Mouse (Mus musculus): Measurements from ENCODE around the gene Pwwp2a. TPM values are rescaled to one million over a fixed set of nuclear protein-coding genes. Genes with fewer than 3 reads are reported as not detected.

Pwwp2a gene
- total and polyA plus RNA-seq, 2 experiments from 2014 or later: 16.6 to 29.8 TPM

DNA sequence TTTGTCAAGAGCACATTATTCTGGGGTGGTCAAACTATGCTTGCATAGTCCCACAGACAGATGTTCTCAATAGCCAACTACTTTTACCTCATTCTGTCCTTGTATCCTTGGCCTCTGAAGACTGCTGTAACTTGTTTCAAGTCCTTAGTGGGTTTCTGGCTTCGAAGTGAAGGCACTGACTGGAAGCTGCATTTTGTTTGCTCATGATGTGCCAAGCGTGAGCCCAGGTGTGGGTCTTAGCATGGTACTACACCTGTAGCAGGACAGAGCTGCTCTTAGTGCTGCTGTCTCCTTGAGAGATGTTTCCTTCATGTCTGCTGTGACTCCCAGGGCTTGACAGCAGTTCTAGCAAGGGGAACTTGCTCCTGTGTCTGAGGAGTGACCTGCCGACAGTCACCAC is 41.6 kb downstream of the Pwwp2a start:
- H3K36me3 ChIP-seq (ENCODE audit: insufficient read depth): peaks cover 26% of the 10 kb centered on the region
- no peak for DNase-seq
- no peaks in the 10 kb centered on the region for H3K9me3 ChIP-seq (ENCODE audit: low read length)
- H3K27me3 ChIP-seq (ENCODE audit: insufficient read depth, low read length): no peaks in the 10 kb centered on the region
- H3K27ac ChIP-seq (ENCODE audit: low read depth, low read length): no peak overlapping the region
- H3K4me1 ChIP-seq (ENCODE audit: insufficient read depth): no peaks in the 10 kb centered on the region
- 92% methylated on average over 3 of the region's 3 CpGs for WGBS
- no peak overlapping the region for H3K9ac ChIP-seq
- no peak overlapping the region for H3K4me3 ChIP-seq (ENCODE audit: low read depth, low read length)
- no peak for ATAC-seq
- no peak overlapping the region for H3K4me2 ChIP-seq (ENCODE audit: low read depth)
- no peak for TF ChIP-seq CTCF (IDR thresholded peaks at IDR 0.05; ENCODE audit: low read depth)

DNA sequence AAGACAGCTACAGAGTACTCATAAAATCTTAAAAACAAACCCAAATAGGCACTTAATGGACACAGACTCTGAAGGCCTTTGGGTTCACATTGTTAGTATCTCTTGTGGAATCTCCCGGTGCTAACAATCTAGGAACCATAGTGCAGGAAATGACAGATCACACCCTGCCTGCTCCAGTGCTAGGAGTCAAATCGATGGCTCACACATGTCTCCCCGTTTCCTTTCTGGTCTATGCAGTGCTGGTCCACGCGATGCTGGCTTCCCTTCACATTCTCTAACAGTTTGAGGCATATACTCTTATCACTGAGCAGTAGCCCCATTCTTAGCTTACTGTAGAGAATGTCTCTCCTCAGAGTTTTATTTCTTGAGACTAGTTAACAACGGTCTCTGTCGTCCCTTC is 46.0 kb downstream of the Pwwp2a start:
- H3K4me1 ChIP-seq (ENCODE audit: insufficient read depth): no peaks in the 10 kb centered on the region
- WGBS: 87% methylated on average over 7 of the region's 7 CpGs
- H3K36me3 ChIP-seq (ENCODE audit: insufficient read depth): peaks cover 37% of the 10 kb centered on the region
- no peak for TF ChIP-seq CTCF (IDR thresholded peaks at IDR 0.05; ENCODE audit: low read depth)
- no peak overlapping the region for H3K4me3 ChIP-seq (ENCODE audit: low read depth, low read length)
- H3K4me2 ChIP-seq (ENCODE audit: low read depth): no peak overlapping the region
- H3K27me3 ChIP-seq (ENCODE audit: insufficient read depth, low read length): no peaks in the 10 kb centered on the region
- H3K27ac ChIP-seq (ENCODE audit: low read depth, low read length): no peak overlapping the region
- H3K9me3 ChIP-seq (ENCODE audit: low read length): no peaks in the 10 kb centered on the region
- ATAC-seq (no peak), DNase-seq (no peak)
- H3K9ac ChIP-seq: no peak overlapping the region

DNA sequence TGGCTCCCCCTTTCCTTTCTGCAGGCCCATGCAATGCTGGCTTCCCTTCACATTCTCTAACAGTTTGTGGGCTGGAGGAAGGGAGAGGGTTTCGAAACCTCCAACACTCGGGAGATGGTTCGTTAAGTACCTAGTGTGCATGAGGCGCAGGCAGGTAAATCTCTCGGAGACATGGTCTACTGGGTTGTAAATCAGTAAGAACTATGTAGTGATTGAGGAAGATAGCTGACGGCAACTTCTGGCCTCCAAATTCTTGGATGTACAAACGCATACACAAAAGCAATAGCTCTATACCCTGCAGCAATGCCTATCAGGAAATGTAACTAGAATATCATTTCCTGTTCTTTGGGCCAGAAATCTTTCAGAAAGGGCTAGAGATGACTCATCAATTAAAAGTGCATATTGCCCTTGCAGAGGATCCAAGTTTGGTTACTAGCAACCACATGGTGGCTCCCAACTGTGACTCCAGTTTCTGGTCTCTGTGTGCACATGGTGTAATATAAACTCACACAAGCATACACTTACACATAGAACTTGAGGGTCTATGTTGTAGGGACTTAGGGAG is 47.0 kb downstream of the Pwwp2a start:
- Histone ChIP-seq H3K4me1 (ENCODE audit: insufficient read depth) (no peaks in the 10 kb centered on the region), H3K36me3 (ENCODE audit: insufficient read depth) (peaks cover 42% of the 10 kb centered on the region), H3K9ac (no peak overlapping the region), H3K4me2 (ENCODE audit: low read depth) (no peak overlapping the region), H3K27ac (ENCODE audit: low read depth, low read length) (no peak overlapping the region), H3K9me3 (ENCODE audit: low read length) (no peaks in the 10 kb centered on the region), H3K27me3 (ENCODE audit: insufficient read depth, low read length) (no peaks in the 10 kb centered on the region), H3K4me3 (ENCODE audit: low read depth, low read length) (no peak overlapping the region)
- 90% methylated on average over 7 of the region's 7 CpGs for WGBS
- ATAC-seq (no peak), DNase-seq (peak; percentile 23)
- 0 out of 2 replicates have a peak, but pooled peaks have one; percentile 7 for TF ChIP-seq CTCF (IDR thresholded peaks at IDR 0.05; ENCODE audit: low read depth)

DNA sequence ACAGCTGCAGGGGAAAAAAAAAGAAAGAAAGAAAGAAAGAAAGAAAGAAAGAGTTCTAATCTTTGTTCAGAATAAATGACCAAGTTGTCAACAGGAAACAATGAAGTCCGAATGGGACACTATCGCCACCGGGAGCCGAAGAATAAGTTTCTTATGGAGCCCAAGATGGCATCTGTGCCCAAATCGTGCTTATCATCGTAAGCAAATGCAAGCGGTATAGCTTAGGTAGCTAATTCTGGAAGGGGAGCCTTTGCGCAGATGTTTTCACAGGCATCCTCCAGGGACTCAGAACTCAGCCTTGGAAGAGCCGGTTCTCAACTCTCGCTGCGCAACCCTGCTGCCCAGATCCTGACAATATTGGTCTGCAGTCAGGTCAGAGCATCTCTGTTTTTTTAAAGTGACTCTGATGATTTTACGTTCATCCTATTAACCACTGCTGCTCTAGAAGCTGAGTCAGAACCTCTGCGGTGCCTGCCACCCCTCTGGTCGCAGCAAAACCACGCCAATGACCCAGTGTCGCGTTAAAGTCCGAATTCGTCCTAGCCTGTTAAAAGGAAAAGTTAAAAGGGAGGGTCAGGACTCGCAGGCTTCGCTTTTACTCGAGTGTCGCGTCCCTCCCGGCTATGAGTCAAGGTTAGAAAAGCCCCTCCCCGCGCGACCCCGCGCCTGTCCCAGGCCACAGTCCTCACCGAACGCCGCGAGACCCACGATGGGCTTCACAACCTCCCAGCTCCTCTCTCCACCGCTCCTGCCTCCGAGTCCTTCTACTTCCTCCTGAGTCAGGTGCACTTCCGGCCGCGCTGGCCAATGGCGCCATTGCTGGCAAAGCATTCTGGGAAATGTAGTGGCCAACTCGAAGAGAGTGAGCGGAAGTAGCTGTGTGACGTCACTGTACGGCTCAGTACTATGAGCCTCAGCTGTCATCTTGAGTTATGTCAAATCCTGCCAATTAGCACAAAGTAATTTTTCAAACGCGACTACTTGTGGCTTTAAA is 65.7 kb downstream of the Pwwp2a start, which contains the start of gene Ttc1:
Gene Ttc1, minus strand, starts transcription at position 776 of the 994 bp plus-strand sequence.
- peak within 1 kb of the TSS; percentile 61 for H3K4me3 ChIP-seq (ENCODE audit: low read depth, low read length)
- peak within 1 kb of the TSS; percentile 47 for H3K27ac ChIP-seq (ENCODE audit: low read depth, low read length)
- H3K27me3 ChIP-seq (ENCODE audit: insufficient read depth, low read length): no peaks in the 10 kb centered on the region
- peak within 1 kb of the TSS; percentile 60 for H3K9ac ChIP-seq
- H3K9me3 ChIP-seq (ENCODE audit: low read length): no peaks in the 10 kb centered on the region
- TF ChIP-seq CTCF (IDR thresholded peaks at IDR 0.05; ENCODE audit: low read depth): no peak
- DNase-seq (peak; percentile 98), ATAC-seq (peak; percentile 99)
- H3K36me3 ChIP-seq (ENCODE audit: insufficient read depth): peaks cover 22% of the 10 kb centered on the region
- peaks cover 4% of the 10 kb centered on the region; the same call in 1 of the 2 replicates for H3K4me1 ChIP-seq (ENCODE audit: insufficient read depth)
- 3% methylated on average over 47 of the region's 47 CpGs for WGBS
- peak within 1 kb of the TSS; percentile 65 for H3K4me2 ChIP-seq (ENCODE audit: low read depth)

DNA sequence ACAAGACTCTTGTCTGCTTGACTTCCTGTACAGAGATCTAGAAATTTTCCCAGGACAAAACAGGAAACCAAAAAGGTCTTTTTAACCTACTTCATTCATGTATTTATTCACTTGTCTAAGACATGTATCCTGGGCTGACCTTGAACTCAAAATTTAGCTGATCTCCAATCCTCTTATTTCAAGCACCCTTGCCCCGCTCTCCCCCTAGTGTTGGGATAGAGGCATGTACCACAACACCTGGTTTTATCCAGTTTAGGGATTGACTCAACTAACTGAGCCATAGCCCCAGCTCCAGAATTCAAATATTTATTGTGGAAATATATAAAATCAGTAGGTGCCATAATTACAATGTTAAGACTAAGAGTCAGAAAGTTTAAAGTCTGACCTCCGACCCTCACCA is 69.7 kb downstream of the Pwwp2a start:
- H3K4me2 ChIP-seq (ENCODE audit: low read depth): no peak overlapping the region
- H3K36me3 ChIP-seq (ENCODE audit: insufficient read depth): no peaks in the 10 kb centered on the region
- H3K9ac ChIP-seq: no peak overlapping the region
- WGBS: 75% methylated on average over 2 of the region's 2 CpGs
- H3K4me3 ChIP-seq (ENCODE audit: low read depth, low read length): no peak overlapping the region
- 0 out of 2 replicates have a peak, but pooled peaks have one; percentile 11 for TF ChIP-seq CTCF (IDR thresholded peaks at IDR 0.05; ENCODE audit: low read depth)
- H3K9me3 ChIP-seq (ENCODE audit: low read length): no peaks in the 10 kb centered on the region
- no peaks in the 10 kb centered on the region for H3K27me3 ChIP-seq (ENCODE audit: insufficient read depth, low read length)
- DNase-seq (no peak), ATAC-seq (no peak)
- H3K4me1 ChIP-seq (ENCODE audit: insufficient read depth): peaks cover 4% of the 10 kb centered on the region; the same call in 1 of the 2 replicates
- no peak overlapping the region for H3K27ac ChIP-seq (ENCODE audit: low read depth, low read length)

DNA sequence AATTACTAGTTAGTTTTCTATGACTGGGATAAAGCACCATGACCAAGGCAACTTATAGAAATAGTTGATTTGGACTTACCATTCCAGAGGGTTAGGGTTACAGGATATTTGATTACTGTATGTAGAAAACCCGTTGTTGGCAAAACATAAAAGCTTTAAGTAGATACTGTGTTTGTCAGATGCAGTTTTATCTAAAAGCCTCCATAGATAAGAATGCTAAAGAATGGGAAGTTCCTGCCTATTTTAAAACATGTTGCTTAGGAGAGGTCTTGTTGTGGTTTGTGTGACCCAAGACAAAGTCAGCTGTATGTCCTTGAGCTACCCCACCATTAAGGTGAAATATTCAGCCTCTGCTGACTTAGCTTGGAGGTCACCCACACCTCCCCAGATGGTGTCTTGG is 72.8 kb downstream of the Pwwp2a start:
- Histone ChIP-seq H3K36me3 (ENCODE audit: insufficient read depth) (no peaks in the 10 kb centered on the region), H3K27me3 (ENCODE audit: insufficient read depth, low read length) (no peaks in the 10 kb centered on the region), H3K4me3 (ENCODE audit: low read depth, low read length) (no peak overlapping the region), H3K4me2 (ENCODE audit: low read depth) (no peak overlapping the region), H3K27ac (ENCODE audit: low read depth, low read length) (no peak overlapping the region), H3K4me1 (ENCODE audit: insufficient read depth) (no peaks in the 10 kb centered on the region), H3K9me3 (ENCODE audit: low read length) (no peaks in the 10 kb centered on the region), H3K9ac (no peak overlapping the region)
- no peak for DNase-seq
- 80% methylated on average over 1 of the region's 1 CpGs for WGBS
- TF ChIP-seq CTCF (IDR thresholded peaks at IDR 0.05; ENCODE audit: low read depth): no peak
- no peak for ATAC-seq

DNA sequence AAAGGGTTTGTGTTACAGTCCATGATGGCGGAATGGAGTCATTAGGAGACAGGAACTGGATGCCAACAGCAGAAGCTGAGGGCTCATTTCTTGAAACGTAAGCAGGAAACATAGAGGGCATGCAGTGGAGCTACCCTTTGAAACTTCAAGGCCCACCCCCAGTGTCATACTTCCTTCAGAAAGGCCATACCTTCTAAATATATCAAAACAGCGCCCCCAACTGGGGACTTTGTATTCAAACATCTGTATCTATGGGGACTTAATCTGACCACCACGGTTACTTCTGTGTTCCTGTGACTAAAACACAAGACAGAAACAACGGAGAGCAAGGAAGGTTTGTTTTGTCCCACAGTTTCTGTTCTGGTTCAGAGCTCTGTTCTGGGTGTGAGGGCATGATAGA is 73.6 kb downstream of the Pwwp2a start:
- Histone ChIP-seq H3K4me2 (ENCODE audit: low read depth) (no peak overlapping the region), H3K4me1 (ENCODE audit: insufficient read depth) (no peaks in the 10 kb centered on the region), H3K27ac (ENCODE audit: low read depth, low read length) (no peak overlapping the region), H3K9me3 (ENCODE audit: low read length) (no peaks in the 10 kb centered on the region), H3K27me3 (ENCODE audit: insufficient read depth, low read length) (no peaks in the 10 kb centered on the region), H3K9ac (no peak overlapping the region), H3K36me3 (ENCODE audit: insufficient read depth) (no peaks in the 10 kb centered on the region), H3K4me3 (ENCODE audit: low read depth, low read length) (no peak overlapping the region)
- 76% methylated on average over 5 of the region's 5 CpGs for WGBS
- TF ChIP-seq CTCF (IDR thresholded peaks at IDR 0.05; ENCODE audit: low read depth): no peak
- ATAC-seq (no peak), DNase-seq (no peak)

All from forebrain, postnatal 0 days (tissue).